Mouse (Mus musculus) liver, postnatal 0 days (tissue): Measurements from ENCODE around the gene Spint5. TPM values are rescaled to one million over a fixed set of nuclear protein-coding genes. Genes with fewer than 3 reads are reported as not detected.

Experiments
- ATAC-seq: fragments of 200-750 bp; cut with Nextera tagmentation; 2 replicates; pipeline ENCODE4 v1.8.0; 2017; ENCODE audit warnings: mild to moderate bottlenecking, moderate library complexity
- DNase-seq: peaks from one replicate; pipeline ENCODE4 v3.0.0-alpha.2; 2016
- H3K27ac ChIP-seq: fragments of 300-500 bp; sonication (generic); 2 replicates; pipeline ENCODE4 v1.5.1; 2014; ENCODE audit warnings: antibody characterized with exemption, moderate library complexity, mild to moderate bottlenecking, low read depth
- H3K27me3 ChIP-seq: fragments of 300-500 bp; sonication (generic); 2 replicates; pipeline ENCODE4 v1.6.1; 2014; ENCODE audit warnings: low read length, control low read depth, mixed read lengths; ENCODE audit not compliant: insufficient read depth
- H3K36me3 ChIP-seq: fragments of 300-500 bp; sonication (generic); replicated peaks from 2 replicates; pipeline ENCODE4 v1.6.1; 2014; ENCODE audit warnings: mild to moderate bottlenecking, control low read depth, low read length, moderate library complexity, mixed read lengths; ENCODE audit not compliant: insufficient read depth
- H3K4me1 ChIP-seq: fragments of 300-500 bp; sonication (generic); 2 replicates; pipeline ENCODE4 v1.6.1; 2014; ENCODE audit warnings: antibody characterized with exemption, mild to moderate bottlenecking, control low read depth; ENCODE audit not compliant: insufficient read depth
- H3K4me2 ChIP-seq: fragments of 300-500 bp; sonication (generic); 2 replicates; pipeline ENCODE4 v1.6.1; 2014; ENCODE audit warnings: low read depth, mild to moderate bottlenecking, low read length, moderate library complexity, mixed read lengths
- H3K4me3 ChIP-seq: fragments of 300-500 bp; sonication (generic); 2 replicates; pipeline ENCODE4 v1.5.1; 2014; ENCODE audit warnings: low read depth, low read length
- H3K9ac ChIP-seq: fragments of 300-500 bp; sonication (generic); replicated peaks from 2 replicates; pipeline ENCODE4 v1.6.1; 2014; ENCODE audit warnings: mild to moderate bottlenecking, moderate library complexity
- H3K9me3 ChIP-seq: fragments of 300-500 bp; sonication (generic); 2 replicates; pipeline ENCODE4 v1.6.1; 2016; ENCODE audit warnings: mild to moderate bottlenecking, control low read depth, low read length, mixed read lengths
- CTCF ChIP-seq: sonication (generic); IDR thresholded peaks from 2 replicates; pipeline ENCODE4 v1.5.1; 2016; ENCODE audit warnings: antibody characterized with exemption, low read depth
- EP300 ChIP-seq: IDR thresholded peaks from 2 replicates; pipeline ENCODE4 v1.6.1; 2016; ENCODE audit warnings: antibody characterized with exemption, low read depth, mild to moderate bottlenecking
- WGBS: fragments of 180-500 bp; shearing (Covaris S2); extraction: QIAGEN DNeasy Blood & Tissue Kit; methylation state at CpG from one replicate; pipeline ENCODE4 v1.1.7; 2014; ENCODE audit not compliant: insufficient replicate concordance; 5-methylcytosine and 5-hydroxymethylcytosine counted together
- polyA plus RNA-seq: library from polyadenylated mRNA; unstranded; fragments of >200 nt; fragmentation: Nextera tagmentation; extraction: Ambion mirVana; gene quantifications from 2 replicates; pipeline ENCODE4 v1.2.1, GENCODE M21; 2015

Spint5 gene
- polyA plus RNA-seq = not detected in 2 replicates

DNA sequence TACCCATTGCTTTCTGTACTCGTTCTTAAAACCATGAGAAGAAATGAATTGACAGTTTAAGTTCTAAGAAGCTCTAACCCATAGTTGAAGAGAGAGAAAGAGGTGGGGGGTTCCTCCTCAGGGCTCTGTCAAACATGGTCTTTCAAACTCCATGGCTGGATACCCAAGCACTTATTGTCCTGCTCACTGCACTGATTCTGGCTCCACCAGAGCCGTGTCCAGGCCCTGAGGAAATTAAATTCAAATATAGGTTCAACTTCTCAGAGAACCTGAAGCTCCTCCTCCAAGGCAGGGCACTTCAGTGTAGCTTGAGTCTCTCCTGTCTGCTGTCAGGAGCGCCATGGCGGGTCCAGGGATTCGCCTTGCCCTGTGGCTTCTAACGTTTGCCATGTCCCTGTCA lies at the start of gene Spint5:
Gene Spint5, plus strand, starts transcription at position 301 of the 400 bp plus-strand sequence.
- H3K9ac ChIP-seq = no peak within 1 kb of the TSS
- no peak within 1 kb of the TSS for H3K4me3 ChIP-seq
- no peak within 1 kb of the TSS for H3K27ac ChIP-seq
- 65% methylated on average over 6 of the region's 6 CpGs for WGBS
- H3K27me3 ChIP-seq = no peaks in the 10 kb centered on the region
- no peak for DNase-seq
- TF ChIP-seq CTCF (no peak), EP300 (no peak)
- H3K4me1 ChIP-seq = no peaks in the 10 kb centered on the region
- no peak within 1 kb of the TSS for H3K4me2 ChIP-seq
- no peaks in the 10 kb centered on the region for H3K36me3 ChIP-seq
- ATAC-seq = no peak
- no peaks in the 10 kb centered on the region for H3K9me3 ChIP-seq

DNA sequence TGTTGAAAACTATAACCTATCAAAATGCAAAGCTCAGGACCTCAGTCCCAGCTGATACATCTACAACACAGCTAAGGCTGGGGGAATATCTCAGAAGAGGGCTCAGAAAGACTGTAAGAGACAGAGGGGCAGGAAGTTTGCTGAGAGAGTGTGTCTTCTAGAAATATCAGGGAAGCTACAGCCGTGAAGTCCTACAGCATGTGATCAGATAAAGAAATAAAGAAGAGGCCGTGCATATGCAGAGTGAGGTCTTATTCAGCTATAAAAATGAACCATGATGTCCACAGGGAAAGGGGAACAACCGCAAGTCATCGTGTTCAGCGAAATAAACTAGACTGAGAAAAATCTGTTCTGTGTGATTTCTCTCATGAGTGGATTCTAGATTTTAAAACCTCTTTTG lies 44.8 kb upstream of the Spint5 start:
- no peak overlapping the region for H3K4me2 ChIP-seq
- H3K36me3 ChIP-seq = no peaks in the 10 kb centered on the region
- no peak for TF ChIP-seq EP300
- 69% methylated on average over 5 of the region's 5 CpGs for WGBS
- no peak for ATAC-seq
- H3K9ac ChIP-seq = no peak overlapping the region
- H3K27me3 ChIP-seq = no peaks in the 10 kb centered on the region
- no peak overlapping the region for H3K4me3 ChIP-seq
- DNase-seq = no peak
- H3K9me3 ChIP-seq = no peaks in the 10 kb centered on the region
- H3K4me1 ChIP-seq = no peaks in the 10 kb centered on the region
- no peak overlapping the region for H3K27ac ChIP-seq

DNA sequence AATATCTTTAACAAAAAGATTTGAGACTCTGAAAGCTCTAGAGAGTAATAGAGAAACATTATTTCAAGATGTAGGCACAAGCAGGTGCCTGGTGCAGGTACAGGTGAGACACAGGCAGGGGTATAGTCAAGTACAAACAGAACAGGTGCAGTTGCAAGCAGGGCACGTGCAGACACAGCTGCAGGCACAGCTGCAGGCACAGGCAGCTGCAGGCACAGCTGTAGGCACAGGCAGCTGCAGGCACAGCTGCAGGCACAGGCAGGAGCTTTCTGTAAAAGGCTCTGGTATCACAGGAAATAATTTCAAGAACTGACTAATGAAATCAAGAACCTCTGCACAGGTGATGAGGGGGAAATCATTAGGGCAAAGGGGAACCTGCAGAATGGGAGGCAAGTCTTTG lies 44.2 kb upstream of the Spint5 start:
- Histone ChIP-seq H3K36me3 (no peaks in the 10 kb centered on the region), H3K27ac (no peak overlapping the region), H3K27me3 (no peaks in the 10 kb centered on the region), H3K9me3 (no peaks in the 10 kb centered on the region), H3K9ac (no peak overlapping the region), H3K4me3 (no peak overlapping the region), H3K4me1 (no peaks in the 10 kb centered on the region), H3K4me2 (no peak overlapping the region)
- DNase-seq = no peak
- 15% methylated on average over 1 of the region's 1 CpGs for WGBS
- ATAC-seq = no peak
- no peak for TF ChIP-seq CTCF
- no peak for TF ChIP-seq EP300

DNA sequence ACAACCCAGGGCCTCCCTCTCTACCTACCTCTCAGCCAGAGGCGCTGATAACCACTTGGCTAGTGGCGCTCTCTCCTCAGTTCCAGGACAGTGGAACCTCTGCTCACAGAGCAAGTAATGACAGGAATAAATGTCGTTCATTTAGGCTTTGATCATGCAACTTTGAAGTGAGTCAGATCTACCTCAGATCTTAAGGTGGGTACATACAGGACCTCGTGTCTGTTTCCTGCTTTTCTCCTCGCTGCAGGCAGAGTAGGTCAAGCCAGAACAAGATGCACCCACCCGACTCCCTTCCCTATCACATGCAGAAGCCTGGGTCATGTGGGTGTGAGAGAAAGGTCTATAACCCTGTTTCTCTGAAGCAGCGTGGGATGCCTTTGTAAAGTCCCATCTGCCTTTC lies 41.1 kb upstream of the Spint5 start, which contains the start of gene Wfdc11:
Gene Wfdc11, minus strand, starts transcription at position 101 of the 400 bp plus-strand sequence.
- WGBS = 65% methylated on average over 7 of the region's 7 CpGs
- Histone ChIP-seq H3K4me2 (no peak within 1 kb of the TSS), H3K9me3 (no peaks in the 10 kb centered on the region), H3K4me1 (peaks cover 2% of the 10 kb centered on the region; the same call in 1 of the 2 replicates), H3K4me3 (no peak within 1 kb of the TSS), H3K27me3 (no peaks in the 10 kb centered on the region), H3K9ac (no peak within 1 kb of the TSS), H3K36me3 (no peaks in the 10 kb centered on the region), H3K27ac (no peak within 1 kb of the TSS)
- TF ChIP-seq EP300 = no peak
- TF ChIP-seq CTCF = no peak
- ATAC-seq (no peak), DNase-seq (no peak)

DNA sequence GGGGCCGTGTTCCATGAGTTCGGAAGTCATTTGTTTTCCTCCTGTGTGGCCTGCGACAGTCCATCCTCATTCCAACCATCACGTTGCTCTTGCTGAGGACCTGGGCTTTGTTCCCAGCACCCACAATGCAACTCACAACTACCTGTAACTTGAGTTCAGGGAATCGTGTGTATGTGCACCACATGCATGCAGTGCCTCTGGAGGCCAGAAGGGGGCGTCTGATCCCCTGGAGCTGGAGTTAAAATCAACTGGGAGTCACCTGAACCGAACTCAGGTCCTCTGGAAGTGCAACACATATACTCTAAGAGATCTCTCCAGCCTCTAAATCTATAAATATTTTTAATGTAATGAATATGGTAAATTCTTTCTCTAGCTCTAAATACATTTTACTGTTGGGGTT lies 39.0 kb upstream of the Spint5 start:
- no peak for DNase-seq
- no peaks in the 10 kb centered on the region for H3K9me3 ChIP-seq
- peak; percentile 55 for TF ChIP-seq CTCF
- no peak for TF ChIP-seq EP300
- H3K27ac ChIP-seq = no peak overlapping the region
- no peak overlapping the region for H3K4me2 ChIP-seq
- WGBS = 73% methylated on average over 7 of the region's 7 CpGs
- peaks cover 7% of the 10 kb centered on the region for H3K4me1 ChIP-seq
- H3K36me3 ChIP-seq = no peaks in the 10 kb centered on the region
- H3K9ac ChIP-seq = no peak overlapping the region
- ATAC-seq = no peak
- H3K4me3 ChIP-seq = no peak overlapping the region
- H3K27me3 ChIP-seq = no peaks in the 10 kb centered on the region

DNA sequence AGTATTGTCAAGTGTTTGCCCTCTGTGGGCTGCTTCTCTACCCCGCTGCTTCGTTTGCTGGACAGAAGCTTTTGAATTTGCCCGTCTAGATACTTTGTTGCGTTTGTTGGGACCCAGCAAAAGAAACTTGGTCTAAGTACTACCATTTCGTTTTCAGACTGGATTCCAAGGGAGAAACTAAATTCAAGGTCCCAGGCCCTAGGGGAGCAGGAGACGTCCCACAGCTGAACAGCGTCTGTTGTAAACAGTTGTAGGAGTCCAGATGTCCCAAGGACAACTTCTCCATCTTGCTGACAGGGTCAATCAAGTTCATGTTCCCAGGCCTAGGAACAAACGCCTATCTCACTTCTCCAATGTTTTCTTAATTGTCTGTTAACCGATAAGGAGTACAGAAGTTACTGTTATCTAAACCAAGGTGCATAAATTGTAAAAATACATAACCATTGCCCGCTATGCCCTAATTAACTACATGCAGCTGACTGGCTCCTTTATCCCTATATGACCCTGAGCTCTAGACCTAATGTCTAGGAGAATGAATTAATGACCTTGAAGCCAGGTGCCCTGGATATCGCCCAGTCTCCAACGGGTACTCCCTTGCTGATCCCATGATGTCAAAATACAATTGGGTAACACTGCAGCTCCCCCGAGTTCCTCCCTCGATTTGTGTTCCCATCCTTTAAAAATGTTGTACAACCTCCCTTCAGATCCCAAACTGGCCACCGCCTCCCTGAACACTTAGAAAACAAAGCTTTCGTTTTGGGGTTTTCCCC lies 38.0 kb upstream of the Spint5 start:
- Histone ChIP-seq H3K9me3 (no peaks in the 10 kb centered on the region), H3K4me1 (peaks cover 7% of the 10 kb centered on the region), H3K4me2 (no peak overlapping the region), H3K4me3 (no peak overlapping the region), H3K36me3 (no peaks in the 10 kb centered on the region), H3K27me3 (no peaks in the 10 kb centered on the region), H3K27ac (no peak overlapping the region), H3K9ac (no peak overlapping the region)
- ATAC-seq (no peak), DNase-seq (no peak)
- WGBS = 72% methylated on average over 16 of the region's 16 CpGs
- TF ChIP-seq CTCF = no peak
- TF ChIP-seq EP300 = no peak
